Mouse (Mus musculus) heart, adult 2 months (tissue): ENCODE measurements at regions not wholly inside any gene's neighbourhood (a gene's known extent, or its start where the extent isn't known, plus 50 kb on each side); places are given as distances from the start of the nearest gene placed in this dataset.

Experiments used
- DNase-seq, 2 experiments: peaks; one replicate each; pipeline ENCODE4 v3.0.0; 2021
- H3K27ac ChIP-seq: fragments of 200-600 bp; 2 replicates; pipeline ENCODE4 v1.8.1; 2022
- H3K27me3 ChIP-seq: fragments of 200-500 bp; 2 replicates; pipeline ENCODE4 v1.6.1; 2012; ENCODE audit warnings: mild to moderate bottlenecking, low read length, inconsistent platforms, mixed read lengths; ENCODE audit not compliant: control insufficient read depth, insufficient read depth
- H3K36me3 ChIP-seq: fragments of 200-500 bp; 2 replicates; pipeline ENCODE4 v1.6.1; 2012; ENCODE audit warnings: low read length, inconsistent platforms; ENCODE audit not compliant: control insufficient read depth, insufficient read depth
- H3K4me1 ChIP-seq: fragments of 200-500 bp; 2 replicates; pipeline ENCODE4 v1.6.1; 2011; ENCODE audit warnings: low read length; ENCODE audit not compliant: control insufficient read depth, insufficient read depth
- H3K4me3 ChIP-seq: fragments of 200-600 bp; 2 replicates; pipeline ENCODE4 v1.8.1; 2022
- H3K79me2 ChIP-seq: fragments of 200-500 bp; replicated peaks from 2 replicates; pipeline ENCODE4 v1.6.1; 2012; ENCODE audit warnings: mild to moderate bottlenecking, inconsistent platforms, low read length, moderate library complexity, mixed read lengths; ENCODE audit not compliant: control insufficient read depth, insufficient read depth
- H3K9ac ChIP-seq: fragments of 200-500 bp; 2 replicates; pipeline ENCODE4 v1.6.1; 2012; ENCODE audit warnings: low read depth, mild to moderate bottlenecking, control low read depth, inconsistent platforms, low read length, mixed read lengths
- CTCF ChIP-seq: fragments of 200-600 bp; IDR thresholded peaks from 2 replicates; pipeline ENCODE4 v1.8.1; 2022; ENCODE audit warnings: antibody characterized with exemption, mild to moderate bottlenecking, moderate library complexity
- EP300 ChIP-seq: fragments of 200-500 bp; IDR thresholded peaks from 2 replicates; pipeline ENCODE4 v1.6.1; 2011; ENCODE audit warnings: low read depth, low read length, control low read depth; ENCODE audit not compliant: insufficient read depth
- POLR2A ChIP-seq: fragments of 200-500 bp; IDR thresholded peaks from 2 replicates; pipeline ENCODE4 v1.6.1; 2011; ENCODE audit warnings: mild to moderate bottlenecking, low read depth, low read length, control low read depth; ENCODE audit not compliant: insufficient read depth
- WGBS: fragments of 180-500 bp; shearing (Covaris S2); methylation state at CpG from one replicate; pipeline ENCODE4 v1.1.7; 2018; 5-methylcytosine and 5-hydroxymethylcytosine counted together
- intact Hi-C: fragments of 180-260 bp; cut with DNase I; formaldehyde crosslinking; loops from one replicate; pipeline ENCODE4 v1.15.1; 2025

DNA sequence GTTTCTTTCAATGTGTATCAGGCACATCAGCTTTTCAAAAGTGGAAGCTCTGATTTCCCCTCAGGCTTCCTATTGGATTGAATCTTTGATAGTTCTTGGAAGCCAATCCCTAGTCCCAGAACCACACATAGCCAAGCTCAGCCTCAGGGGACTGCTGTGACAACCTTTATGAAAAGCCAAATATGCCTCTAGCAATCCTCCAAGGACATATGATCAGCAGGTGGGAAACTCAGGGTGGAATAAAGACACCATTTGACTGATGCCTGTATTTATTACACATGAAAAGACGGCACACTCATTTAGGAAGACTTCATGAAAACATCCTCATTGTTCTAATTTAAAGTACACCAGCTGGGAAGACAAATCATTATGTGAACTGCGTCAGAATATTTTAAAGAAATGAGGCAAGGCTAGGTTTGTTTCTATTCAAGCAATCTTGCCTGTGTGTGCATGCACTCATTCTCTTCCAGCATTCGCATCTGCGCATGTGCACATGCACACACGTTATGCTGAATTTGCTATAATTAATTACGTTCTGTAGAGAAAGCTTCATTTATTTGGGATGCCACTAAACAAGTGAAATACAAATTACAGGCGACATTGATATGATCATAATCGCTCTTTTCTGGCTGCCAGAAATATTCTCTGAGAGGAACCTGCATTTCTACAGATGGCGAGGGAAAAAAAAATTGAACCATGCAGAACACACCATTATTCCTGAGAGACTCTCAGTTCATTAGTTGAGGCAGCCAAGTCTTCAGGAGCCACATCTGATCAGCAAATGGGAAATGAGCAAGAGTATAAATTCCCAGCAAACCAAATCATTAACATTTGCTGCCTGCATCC, 556.6 kb upstream of the Sema6d start:
- no peaks in the 10 kb centered on the region for H3K27me3 ChIP-seq
- intact Hi-C loops, result loop anchor here (10.0 kb wide), 1 partner anchor 118 kb away; no protein-coding TSS in a partner anchor
- WGBS, result 78% methylated on average over 9 of the region's 9 CpGs
- no peak overlapping the region for H3K27ac ChIP-seq
- no peak overlapping the region for H3K4me3 ChIP-seq
- DNase-seq, result no peak
- H3K36me3 ChIP-seq, result no peaks in the 10 kb centered on the region
- no peak overlapping the region for H3K9ac ChIP-seq
- H3K79me2 ChIP-seq, result no peaks in the 10 kb centered on the region
- H3K4me1 ChIP-seq, result no peaks in the 10 kb centered on the region
- TF ChIP-seq EP300 (no peak), CTCF (no peak), POLR2A (no peak)

DNA sequence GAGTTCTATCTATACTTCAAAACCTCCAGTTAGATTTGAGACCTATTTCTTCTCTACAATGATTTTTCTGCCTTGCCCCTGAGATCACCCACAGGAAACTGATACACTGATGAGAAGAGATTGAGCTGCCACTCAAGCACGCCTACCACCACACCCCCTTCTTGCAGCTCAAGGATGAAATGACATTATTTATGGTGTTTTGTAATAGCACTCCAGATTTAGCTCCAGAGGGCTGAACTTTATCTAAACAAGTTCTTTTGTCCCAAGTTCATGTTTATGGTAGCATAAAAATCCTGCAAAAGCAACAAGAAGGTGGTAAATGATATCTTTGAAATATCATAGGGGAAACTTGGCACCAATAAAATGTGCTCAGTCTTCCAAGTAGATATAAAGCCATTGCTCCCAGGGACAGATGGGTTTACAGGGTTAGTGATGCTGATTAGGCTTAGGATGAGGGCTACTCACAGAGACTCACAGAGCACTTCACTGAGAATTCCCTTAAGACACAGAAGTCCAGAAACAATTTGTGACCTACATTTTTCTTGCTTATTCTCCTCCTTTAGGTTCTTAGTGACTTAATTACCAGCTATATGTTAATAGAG, 538.4 kb upstream of the Sema6d start:
- no peak for DNase-seq
- H3K79me2 ChIP-seq, result no peaks in the 10 kb centered on the region
- 51% methylated on average over 1 of the region's 1 CpGs for WGBS
- H3K4me3 ChIP-seq, result no peak overlapping the region
- H3K27ac ChIP-seq, result no peak overlapping the region
- H3K9ac ChIP-seq, result no peak overlapping the region
- no peaks in the 10 kb centered on the region for H3K27me3 ChIP-seq
- H3K36me3 ChIP-seq, result no peaks in the 10 kb centered on the region
- no peak for TF ChIP-seq POLR2A
- TF ChIP-seq CTCF, result no peak
- TF ChIP-seq EP300, result no peak
- intact Hi-C loops, result no loop called here
- no peaks in the 10 kb centered on the region for H3K4me1 ChIP-seq

DNA sequence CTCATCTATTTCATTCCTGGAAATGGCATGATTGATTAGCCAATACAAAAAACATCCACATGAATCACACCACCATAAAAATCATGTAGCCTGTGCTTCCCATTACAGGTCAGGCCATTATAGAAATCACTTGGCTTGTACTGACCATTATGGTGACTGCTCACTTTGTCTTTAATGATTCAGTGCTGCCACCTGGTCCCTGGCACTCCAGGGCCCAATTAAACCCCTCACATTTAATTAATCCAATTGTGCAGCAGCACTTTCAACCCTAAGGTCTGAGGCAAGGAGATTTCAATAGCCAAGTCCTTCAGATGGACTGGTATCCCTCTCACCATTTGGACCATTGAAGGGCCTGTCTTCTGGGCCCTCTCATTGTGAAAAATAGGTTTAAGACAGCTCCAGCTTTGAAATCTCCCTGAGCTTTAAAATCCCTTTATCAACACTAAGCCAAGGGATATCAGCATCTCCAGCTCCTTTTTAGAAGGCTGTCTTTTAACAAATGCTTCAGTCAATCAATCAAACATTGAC, 531.6 kb upstream of the Sema6d start:
- TF ChIP-seq CTCF (no peak), EP300 (no peak), POLR2A (no peak)
- Histone ChIP-seq H3K79me2 (no peaks in the 10 kb centered on the region), H3K4me3 (no peak overlapping the region), H3K9ac (no peak overlapping the region), H3K27me3 (no peaks in the 10 kb centered on the region), H3K27ac (no peak overlapping the region), H3K36me3 (no peaks in the 10 kb centered on the region), H3K4me1 (no peaks in the 10 kb centered on the region)
- no peak for DNase-seq
- intact Hi-C loops, result no loop called here
